Mouse (Mus musculus) left cerebral cortex, postnatal 36 days (tissue): Measurements from ENCODE around the gene Mmadhc. TPM values are rescaled to one million over a fixed set of nuclear protein-coding genes. Genes with fewer than 3 reads are reported as not detected.

Experiments
- DNase-seq, 2 experiments: peaks; one replicate each; pipeline ENCODE4 v3.0.0; 2021 to 2022; ENCODE audit warnings: low spot score in 2 of 2, mixed read lengths in 1 of 2
- intact Hi-C: fragments of 180-260 bp; cut with DNase I; formaldehyde crosslinking; loops from one replicate; pipeline ENCODE4 v1.15.1; 2025
- total RNA-seq, 2 experiments: library from RNA; stranded (reverse); gene quantifications; 2 replicates each; pipeline ENCODE4 v1.2.3; 2021

The Mmadhc gene
- total RNA-seq, 2 experiments from 2014 or later = 49.8 to 50.2 TPM

GRCm38 (mm10) chr2:50272165-50272564 is 24.4 kb downstream of the Mmadhc start:
- intact Hi-C loops = loop anchor here (1.0 to 10.0 kb wide), 2 partner anchors 327 to 510 kb away; no protein-coding TSS in a partner anchor
- no peak for DNase-seq

- DNase-seq = no peak
- intact Hi-C loops = loop anchor here (10.0 kb wide), 1 partner anchor 204 kb away; the partner anchor contains the start of gene Lypd6
Observed at GRCm38 (mm10) chr2:50268514-50268913, 28.1 kb downstream of the Mmadhc start.

- intact Hi-C loops = loop anchor here (10.0 kb wide), 1 partner anchor 202 kb away; the partner anchor contains the start of gene Lypd6
- DNase-seq = no peak
Observed at GRCm38 (mm10) chr2:50267046-50267445, 29.6 kb downstream of the Mmadhc start.

- DNase-seq = no peak
- intact Hi-C loops = loop anchor here (10.0 kb wide), 1 partner anchor 200 kb away; the partner anchor contains the start of gene Lypd6
Observed at GRCm38 (mm10) chr2:50265215-50265785, 31.3 kb downstream of the Mmadhc start.

GRCm38 (mm10) chr2:50264059-50264458 is 32.5 kb downstream of the Mmadhc start:
- intact Hi-C loops = loop anchor here (10.0 kb wide), 1 partner anchor 199 kb away; the partner anchor contains the start of gene Lypd6
- no peak for DNase-seq

GRCm38 (mm10) chr2:50254955-50255354 is 41.6 kb downstream of the Mmadhc start:
- intact Hi-C loops = no loop called here

GRCm38 (mm10) chr2:50248551-50248950 is 48.0 kb downstream of the Mmadhc start:
- intact Hi-C loops = no loop called here
- DNase-seq = no peak

More at GRCm38 (mm10) chr2:50254955-50255354, 41.6 kb downstream of the Mmadhc start:
- no peak for DNase-seq

GRCm38 (mm10) chr2:50233491-50233890 is 63.1 kb downstream of the Mmadhc start:
- no peak for DNase-seq
- intact Hi-C loops = no loop called here

Other genes with a start within 250 kb of the Mmadhc start
- 10 to 100 TPM; 19.1 to 24.1 TPM for gene Lypd6, start 230.4 kb downstream of the Mmadhc start, total RNA-seq